Mouse (Mus musculus) lung, postnatal 0 days (tissue): ENCODE data around the gene Arglu1. TPM values are rescaled to one million over a fixed set of nuclear protein-coding genes. Genes with fewer than 3 reads are reported as not detected.

Experiments used
- ATAC-seq: fragments of 200-750 bp; cut with Nextera tagmentation; 2 replicates; pipeline ENCODE4 v1.8.0; 2017; ENCODE audit warnings: moderate library complexity
- DNase-seq: peaks from one replicate; pipeline ENCODE4 v3.0.0-alpha.2; 2016; ENCODE audit warnings: low spot score
- H3K27ac ChIP-seq: fragments of 300-500 bp; sonication (generic); 2 replicates; pipeline ENCODE4 v1.5.1; 2014; ENCODE audit warnings: antibody characterized with exemption, mild to moderate bottlenecking, low read length, mixed read lengths
- H3K27me3 ChIP-seq: fragments of 300-500 bp; sonication (generic); replicated peaks from 2 replicates; pipeline ENCODE4 v1.6.1; 2014; ENCODE audit warnings: low read length, mixed read lengths; ENCODE audit not compliant: insufficient read depth
- H3K36me3 ChIP-seq: fragments of 300-500 bp; sonication (generic); 2 replicates; pipeline ENCODE4 v1.6.1; 2014; ENCODE audit warnings: low read length, mixed read lengths; ENCODE audit not compliant: insufficient read depth
- H3K4me1 ChIP-seq: fragments of 300-500 bp; sonication (generic); 2 replicates; pipeline ENCODE4 v1.6.1; 2014; ENCODE audit warnings: antibody characterized with exemption, low read depth, low read length, mixed read lengths; ENCODE audit not compliant: insufficient read depth
- H3K4me2 ChIP-seq: fragments of 300-500 bp; sonication (generic); replicated peaks from 2 replicates; pipeline ENCODE4 v1.6.1; 2014; ENCODE audit warnings: low read depth, mild to moderate bottlenecking, low read length, moderate library complexity, mixed read lengths
- H3K4me3 ChIP-seq: fragments of 300-500 bp; sonication (generic); 2 replicates; pipeline ENCODE4 v1.5.1; 2014; ENCODE audit warnings: low read depth, low read length
- H3K9ac ChIP-seq: fragments of 300-500 bp; sonication (generic); replicated peaks from 2 replicates; pipeline ENCODE4 v1.6.1; 2014; ENCODE audit warnings: low read depth, mild to moderate bottlenecking
- H3K9me3 ChIP-seq: fragments of 300-500 bp; sonication (generic); 2 replicates; pipeline ENCODE4 v1.6.1; 2016; ENCODE audit warnings: low read length, mixed read lengths
- CTCF ChIP-seq: IDR thresholded peaks from 2 replicates; pipeline ENCODE4 v1.5.1; 2016; ENCODE audit warnings: antibody characterized with exemption, mild to moderate bottlenecking
- EP300 ChIP-seq: IDR thresholded peaks from 2 replicates; pipeline ENCODE4 v1.6.1; 2016; ENCODE audit warnings: antibody characterized with exemption, mild to moderate bottlenecking, control low read depth
- WGBS: fragments of 180-500 bp; shearing (Covaris S2); extraction: QIAGEN DNeasy Blood & Tissue Kit; methylation state at CpG from one replicate; pipeline ENCODE4 v1.1.7; 2014; 5-methylcytosine and 5-hydroxymethylcytosine counted together
- polyA plus RNA-seq: library from polyadenylated mRNA; unstranded; fragments of >200 nt; fragmentation: Nextera tagmentation; extraction: Ambion mirVana; gene quantifications from 2 replicates; pipeline ENCODE4 v1.2.1, GENCODE M21; 2015

Arglu1 gene
- polyA plus RNA-seq, 1 experiment from 2014 or later, result 126 TPM

- Histone ChIP-seq H3K4me2 (no peak overlapping the region), H3K27me3 (no peaks in the 10 kb centered on the region), H3K36me3 (no peaks in the 10 kb centered on the region), H3K27ac (no peak overlapping the region), H3K9me3 (no peaks in the 10 kb centered on the region), H3K4me3 (no peak overlapping the region), H3K9ac (no peak overlapping the region), H3K4me1 (peaks cover 16% of the 10 kb centered on the region)
- TF ChIP-seq CTCF, result no peak
- no peak for TF ChIP-seq EP300
- DNase-seq (peak; percentile 12), ATAC-seq (no peak; the same call in 1 of the 2 replicates)
- WGBS, result 56% methylated on average over 7 of the region's 7 CpGs
Observed at GRCm38 (mm10) chr8:8648686-8649085, 41.6 kb downstream of the Arglu1 start.

GRCm38 (mm10) chr8:8647824-8648223, 42.5 kb downstream of the Arglu1 start:
- Histone ChIP-seq H3K4me1 (peaks cover 16% of the 10 kb centered on the region), H3K4me3 (no peak overlapping the region), H3K9me3 (no peaks in the 10 kb centered on the region), H3K27ac (no peak overlapping the region), H3K36me3 (no peaks in the 10 kb centered on the region), H3K9ac (no peak overlapping the region), H3K27me3 (no peaks in the 10 kb centered on the region), H3K4me2 (0 out of 2 replicates have a peak overlapping the region, but pooled peaks have one; percentile 14)
- ATAC-seq (peak; percentile 52), DNase-seq (peak; percentile 39)
- no peak for TF ChIP-seq EP300
- TF ChIP-seq CTCF, result no peak
- WGBS, result 51% methylated on average over 7 of the region's 7 CpGs

- peak; percentile 40 for DNase-seq
- WGBS, result 48% methylated on average over 3 of the region's 3 CpGs
- no peak for ATAC-seq
Observed at GRCm38 (mm10) chr8:8647319-8647718, 43.0 kb downstream of the Arglu1 start.

GRCm38 (mm10) chr8:8644160-8644915, 46.0 kb downstream of the Arglu1 start:
- Histone ChIP-seq H3K9me3 (no peaks in the 10 kb centered on the region), H3K27ac (no peak overlapping the region), H3K9ac (no peak overlapping the region), H3K36me3 (no peaks in the 10 kb centered on the region), H3K4me1 (peaks cover 6% of the 10 kb centered on the region), H3K27me3 (no peaks in the 10 kb centered on the region), H3K4me2 (no peak overlapping the region), H3K4me3 (no peak overlapping the region)
- ATAC-seq (no peak), DNase-seq (no peak)
- TF ChIP-seq CTCF (no peak), EP300 (no peak)
- 74% methylated on average over 11 of the region's 11 CpGs for WGBS

More at GRCm38 (mm10) chr8:8647319-8647718, 43.0 kb downstream of the Arglu1 start:
- Histone ChIP-seq H3K9ac (no peak overlapping the region), H3K4me1 (peaks cover 16% of the 10 kb centered on the region), H3K4me3 (no peak overlapping the region), H3K27me3 (no peaks in the 10 kb centered on the region), H3K36me3 (no peaks in the 10 kb centered on the region), H3K27ac (no peak overlapping the region), H3K9me3 (no peaks in the 10 kb centered on the region), H3K4me2 (no peak overlapping the region)
- TF ChIP-seq CTCF, result peak; percentile 52
- TF ChIP-seq EP300, result no peak

GRCm38 (mm10) chr8:8640264-8640588, 50.1 kb downstream of the Arglu1 start:
- no peak for ATAC-seq
- no peaks in the 10 kb centered on the region for H3K27me3 ChIP-seq
- H3K9ac ChIP-seq, result no peak overlapping the region
- no peaks in the 10 kb centered on the region for H3K9me3 ChIP-seq
- WGBS, result 46% methylated on average over 4 of the region's 4 CpGs
- no peak for DNase-seq
- no peaks in the 10 kb centered on the region for H3K36me3 ChIP-seq
- H3K4me2 ChIP-seq, result no peak overlapping the region
- TF ChIP-seq CTCF (no peak), EP300 (no peak)
- H3K27ac ChIP-seq, result no peak overlapping the region
- H3K4me3 ChIP-seq, result no peak overlapping the region
- H3K4me1 ChIP-seq, result peaks cover 2% of the 10 kb centered on the region; the same call in 1 of the 2 replicates

GRCm38 (mm10) chr8:8639569-8640263, 50.6 kb downstream of the Arglu1 start:
- Histone ChIP-seq H3K36me3 (no peaks in the 10 kb centered on the region), H3K9ac (no peak overlapping the region), H3K27ac (no peak overlapping the region), H3K9me3 (no peaks in the 10 kb centered on the region), H3K4me3 (no peak overlapping the region), H3K4me2 (no peak overlapping the region), H3K27me3 (no peaks in the 10 kb centered on the region), H3K4me1 (peaks cover 4% of the 10 kb centered on the region; the same call in 1 of the 2 replicates)
- no peak for DNase-seq
- WGBS, result 65% methylated on average over 8 of the region's 8 CpGs
- TF ChIP-seq CTCF, result no peak
- no peak for ATAC-seq
